Mouse (Mus musculus) stomach, postnatal 0 days (tissue): ENCODE data around the gene Cpsf3. TPM values are rescaled to one million over a fixed set of nuclear protein-coding genes. Genes with fewer than 3 reads are reported as not detected.
A peak's percentile ranks its signal among the peaks of the same experiment; 100 is the strongest.

Experiments
- ATAC-seq: fragments of 200-750 bp; cut with Nextera tagmentation; 2 replicates; pipeline ENCODE4 v1.8.0; 2017; ENCODE audit not compliant: low FRiP score, low TSS enrichment
- DNase-seq: peaks from one replicate; pipeline ENCODE4 v3.0.0-alpha.2; 2016; ENCODE audit warnings: low spot score
- H3K27ac ChIP-seq: fragments of 300-500 bp; sonication (generic); replicated peaks from 2 replicates; pipeline ENCODE4 v1.5.1; 2014; ENCODE audit warnings: mild to moderate bottlenecking, control low read depth
- H3K27me3 ChIP-seq: fragments of 300-500 bp; sonication (generic); 2 replicates; pipeline ENCODE4 v1.6.1; 2014; ENCODE audit warnings: low read length; ENCODE audit not compliant: control insufficient read depth, insufficient read depth
- H3K36me3 ChIP-seq: fragments of 300-500 bp; sonication (generic); 2 replicates; pipeline ENCODE4 v1.6.1; 2014; ENCODE audit warnings: low read length, mixed read lengths; ENCODE audit not compliant: control insufficient read depth, insufficient read depth
- H3K4me1 ChIP-seq: fragments of 300-500 bp; sonication (generic); replicated peaks from 2 replicates; pipeline ENCODE4 v1.6.1; 2014; ENCODE audit warnings: antibody characterized with exemption; ENCODE audit not compliant: control insufficient read depth, insufficient read depth
- H3K4me2 ChIP-seq: fragments of 300-500 bp; sonication (generic); replicated peaks from 2 replicates; pipeline ENCODE4 v1.6.1; 2014; ENCODE audit warnings: low read depth, mild to moderate bottlenecking, control low read depth, moderate library complexity
- H3K4me3 ChIP-seq: fragments of 300-500 bp; sonication (generic); 2 replicates; pipeline ENCODE4 v1.5.1; 2014; ENCODE audit warnings: low read depth, low read length, control low read depth
- H3K9ac ChIP-seq: fragments of 300-500 bp; sonication (generic); 2 replicates; pipeline ENCODE4 v1.6.1; 2014; ENCODE audit warnings: mild to moderate bottlenecking, low read length, control low read depth, mixed read lengths
- H3K9me3 ChIP-seq: fragments of 300-500 bp; sonication (generic); 2 replicates; pipeline ENCODE4 v1.6.1; 2016; ENCODE audit warnings: low read length; ENCODE audit not compliant: control insufficient read depth
- CTCF ChIP-seq: IDR thresholded peaks from 2 replicates; pipeline ENCODE4 v1.5.1; 2016; ENCODE audit warnings: antibody characterized with exemption, low read depth, mild to moderate bottlenecking, moderate library complexity
- EP300 ChIP-seq: optimal IDR thresholded peaks from 2 replicates; pipeline ENCODE3; 2016; ENCODE audit warnings: antibody characterized with exemption
- WGBS: fragments of 180-500 bp; shearing (Covaris S2); extraction: QIAGEN DNeasy Blood & Tissue Kit; methylation state at CpG from one replicate; pipeline ENCODE4 v1.1.7; 2014; 5-methylcytosine and 5-hydroxymethylcytosine counted together
- polyA plus RNA-seq: library from polyadenylated mRNA; unstranded; fragments of >200 nt; fragmentation: Nextera tagmentation; extraction: Ambion mirVana; gene quantifications from 2 replicates; pipeline ENCODE4 v1.2.1, GENCODE M21; 2015

The Cpsf3 gene
- polyA plus RNA-seq, 1 experiment from 2014 or later = 45.2 TPM

DNA sequence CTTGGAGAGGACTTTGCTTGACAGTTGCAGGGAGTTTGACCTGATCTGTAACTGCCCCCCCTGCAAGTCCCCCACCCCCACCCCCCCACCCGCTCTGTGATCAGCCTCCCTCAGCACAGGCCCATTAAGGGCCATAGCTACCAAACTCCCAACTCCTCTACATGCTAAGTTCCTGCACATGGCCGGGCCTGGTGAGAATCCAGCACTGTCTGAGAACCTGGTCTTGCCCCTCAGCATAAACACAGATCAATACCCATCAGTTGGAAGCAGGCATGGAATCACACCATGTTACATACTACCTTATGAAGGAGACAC, 18.4 kb upstream of the Cpsf3 start:
- Histone ChIP-seq H3K36me3 (peaks cover 11% of the 10 kb centered on the region; the same call in 1 of the 2 replicates), H3K4me2 (no peak overlapping the region), H3K9me3 (no peaks in the 10 kb centered on the region), H3K9ac (no peak overlapping the region), H3K4me3 (no peak overlapping the region), H3K27me3 (no peaks in the 10 kb centered on the region), H3K27ac (no peak overlapping the region), H3K4me1 (no peaks in the 10 kb centered on the region)
- 77% methylated on average over 2 of the region's 2 CpGs for WGBS
- DNase-seq = no peak
- TF ChIP-seq CTCF (no peak), EP300 (no peak)
- no peak for ATAC-seq

DNA sequence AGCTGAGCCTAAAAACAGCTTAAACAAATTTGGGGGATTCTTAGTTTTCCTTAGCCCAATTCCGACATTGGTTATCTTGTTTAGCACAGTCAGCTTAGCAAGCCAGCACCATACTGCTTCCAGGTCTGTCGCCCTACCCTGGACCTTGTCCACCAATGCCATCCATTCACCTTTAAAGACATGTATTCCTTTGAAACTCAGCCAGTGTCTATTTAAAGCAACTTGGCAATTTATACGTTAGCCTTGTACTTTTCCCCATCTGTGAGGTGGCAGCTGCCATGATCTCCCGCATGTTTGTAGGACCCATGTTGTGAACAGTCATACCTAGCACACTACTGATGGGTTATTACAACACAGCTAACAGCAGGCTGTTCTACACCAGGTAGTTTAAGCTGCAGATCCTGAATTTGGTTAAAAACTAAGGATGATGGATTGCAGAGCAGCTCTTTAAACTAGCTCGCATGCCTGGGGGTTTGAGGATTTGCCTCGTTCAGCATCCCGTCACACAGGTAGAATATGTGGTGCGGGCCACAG, 17.0 kb upstream of the Cpsf3 start:
- no peak overlapping the region for H3K4me2 ChIP-seq
- no peak overlapping the region for H3K9ac ChIP-seq
- H3K27ac ChIP-seq = no peak overlapping the region
- DNase-seq (no peak), ATAC-seq (no peak)
- no peak overlapping the region for H3K4me3 ChIP-seq
- TF ChIP-seq CTCF (no peak), EP300 (no peak)
- no peaks in the 10 kb centered on the region for H3K4me1 ChIP-seq
- WGBS = 87% methylated on average over 8 of the region's 8 CpGs
- H3K36me3 ChIP-seq = peaks cover 11% of the 10 kb centered on the region; the same call in 1 of the 2 replicates
- H3K9me3 ChIP-seq = no peaks in the 10 kb centered on the region
- H3K27me3 ChIP-seq = no peaks in the 10 kb centered on the region

DNA sequence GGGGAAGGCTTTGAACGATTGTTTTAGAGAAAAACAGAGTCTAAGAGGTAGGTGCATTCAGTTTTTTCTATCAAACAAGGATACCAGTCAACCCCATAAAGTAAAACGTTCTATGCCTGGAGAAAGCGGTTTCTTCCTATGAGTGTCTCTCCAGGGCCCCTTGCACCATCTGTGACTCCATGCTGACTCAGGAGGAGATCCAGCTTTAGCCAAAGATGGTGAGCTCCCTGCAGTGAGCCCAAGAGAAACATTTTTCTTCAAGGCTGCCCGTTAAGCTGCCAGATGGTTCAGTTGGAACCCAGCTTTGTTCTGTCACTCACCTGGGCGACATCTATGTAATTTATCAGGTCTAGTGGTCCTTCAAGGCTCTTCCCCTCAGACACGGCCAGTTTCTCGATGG, 10.7 kb upstream of the Cpsf3 start:
- Histone ChIP-seq H3K9me3 (no peaks in the 10 kb centered on the region), H3K9ac (no peak overlapping the region), H3K27ac (no peak overlapping the region), H3K4me3 (no peak overlapping the region), H3K27me3 (no peaks in the 10 kb centered on the region), H3K4me1 (no peaks in the 10 kb centered on the region), H3K4me2 (no peak overlapping the region), H3K36me3 (peaks cover 5% of the 10 kb centered on the region)
- 87% methylated on average over 7 of the region's 7 CpGs for WGBS
- DNase-seq (no peak), ATAC-seq (no peak)
- TF ChIP-seq EP300 (no peak), CTCF (no peak)

DNA sequence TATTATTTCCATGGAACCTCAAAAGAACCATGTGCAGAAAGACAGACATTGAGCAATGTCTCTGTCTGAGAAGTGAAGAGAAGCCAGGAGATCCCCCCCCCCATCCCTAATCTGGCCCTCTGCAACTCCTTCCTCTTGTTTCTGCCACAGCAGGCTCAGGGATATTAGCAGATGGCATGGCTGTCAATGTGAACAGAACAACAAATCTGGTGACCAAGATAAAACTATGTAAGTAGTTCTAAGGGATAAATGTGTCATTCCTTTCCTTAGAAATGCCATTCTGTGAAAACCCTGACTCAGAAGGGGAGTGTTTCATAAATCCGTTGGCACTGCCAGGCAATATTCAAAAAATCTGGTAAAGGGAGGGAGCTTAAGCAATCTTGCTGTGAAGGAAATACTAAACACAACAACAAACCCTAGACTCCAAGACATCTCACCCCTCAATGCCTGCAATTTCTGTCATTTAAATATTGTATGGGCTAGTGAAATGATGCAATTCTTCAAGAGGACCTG, 7.8 kb upstream of the Cpsf3 start:
- H3K9ac ChIP-seq = no peak overlapping the region
- no peak overlapping the region for H3K4me3 ChIP-seq
- no peaks in the 10 kb centered on the region for H3K27me3 ChIP-seq
- peaks cover 2% of the 10 kb centered on the region for H3K36me3 ChIP-seq
- H3K4me1 ChIP-seq = no peaks in the 10 kb centered on the region
- 59% methylated on average over 1 of the region's 1 CpGs for WGBS
- TF ChIP-seq CTCF (no peak), EP300 (no peak)
- no peaks in the 10 kb centered on the region for H3K9me3 ChIP-seq
- DNase-seq (no peak), ATAC-seq (no peak)
- H3K27ac ChIP-seq = no peak overlapping the region
- no peak overlapping the region for H3K4me2 ChIP-seq

DNA sequence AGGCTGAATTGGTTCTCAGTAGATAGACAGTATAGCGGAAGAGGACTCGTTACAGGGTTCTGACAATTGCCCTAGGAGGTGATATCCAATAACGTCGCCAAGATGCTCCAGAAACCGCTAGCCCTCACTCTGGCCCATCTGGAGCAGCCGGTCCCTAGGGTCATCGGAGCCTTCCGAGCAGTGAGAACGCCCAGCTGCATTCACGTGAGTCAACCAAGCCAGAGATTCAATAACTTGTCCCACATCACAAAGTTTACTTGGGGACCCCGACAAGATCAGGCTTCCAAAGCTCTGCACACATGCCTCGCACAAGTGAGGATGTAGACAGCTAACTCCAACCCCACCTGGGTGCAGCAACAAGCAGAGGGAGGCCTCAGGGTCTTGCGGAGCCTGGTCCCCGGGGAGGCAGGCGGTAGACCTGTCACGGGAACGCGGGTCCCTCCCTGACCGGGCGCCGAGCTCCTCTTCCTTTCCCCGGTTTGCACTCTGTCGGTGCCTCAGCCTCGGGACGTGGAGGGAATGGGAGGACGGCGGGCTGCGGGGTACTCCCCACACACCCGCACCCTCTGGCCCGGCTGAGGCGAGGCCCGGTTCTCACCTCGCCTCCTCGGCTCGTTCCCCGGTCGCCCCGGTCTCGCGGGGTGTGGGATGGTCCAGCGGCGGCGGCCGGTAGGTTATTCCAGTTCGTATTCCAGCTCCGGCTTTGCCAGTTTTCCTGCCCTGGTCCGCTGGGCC, 484 bp downstream of the Cpsf3 start:
- no peak for TF ChIP-seq EP300
- 0 out of 2 replicates have a peak, but pooled peaks have one; percentile 7 for TF ChIP-seq CTCF
- under 1% methylated on average over 46 of the region's 47 CpGs for WGBS
- peak overlapping the region; percentile 77 for H3K4me2 ChIP-seq
- H3K9ac ChIP-seq = peak overlapping the region; percentile 84
- peak overlapping the region; percentile 90 for H3K27ac ChIP-seq
- DNase-seq (no peak), ATAC-seq (peak; percentile 87)
- peak overlapping the region; percentile 87 for H3K4me3 ChIP-seq
- no peaks in the 10 kb centered on the region; the same call in 1 of the 2 replicates for H3K36me3 ChIP-seq
- H3K9me3 ChIP-seq = no peaks in the 10 kb centered on the region
- H3K4me1 ChIP-seq = peaks cover 4% of the 10 kb centered on the region; the same call in 1 of the 2 replicates
- H3K27me3 ChIP-seq = no peaks in the 10 kb centered on the region

DNA sequence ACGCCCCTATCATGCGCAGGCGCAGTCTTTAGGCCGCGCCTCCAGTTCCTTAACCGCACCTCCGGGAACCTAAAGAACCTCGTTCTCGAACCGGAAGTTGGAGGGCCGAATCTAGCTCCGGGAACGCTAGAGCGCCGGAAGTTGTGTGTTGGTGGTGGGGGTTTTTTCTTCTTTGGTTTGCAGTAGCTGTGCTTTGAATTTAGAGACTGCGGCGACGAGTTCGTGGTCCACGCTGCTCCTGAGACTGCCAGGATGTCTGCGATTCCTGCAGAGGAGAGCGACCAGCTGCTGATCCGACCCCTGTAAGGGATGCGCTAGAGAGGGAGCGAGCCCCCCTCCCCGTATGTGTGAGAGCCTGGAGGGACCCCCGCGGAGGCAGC, 1.0 kb downstream of the Cpsf3 start, which contains the start of gene Itgb1bp1:
TSS of gene Itgb1bp1 (minus strand) at position 42 of the 380 bp plus-strand sequence.
- H3K27ac ChIP-seq = peak within 1 kb of the TSS; percentile 90
- ATAC-seq (peak; percentile 96), DNase-seq (peak; percentile 98)
- under 1% methylated on average over 28 of the region's 28 CpGs for WGBS
- TF ChIP-seq EP300 (no peak), CTCF (no peak)
- H3K9me3 ChIP-seq = no peaks in the 10 kb centered on the region
- H3K9ac ChIP-seq = peak within 1 kb of the TSS; percentile 90
- no peaks in the 10 kb centered on the region for H3K27me3 ChIP-seq
- no peaks in the 10 kb centered on the region; the same call in 1 of the 2 replicates for H3K36me3 ChIP-seq
- peak within 1 kb of the TSS; percentile 87 for H3K4me3 ChIP-seq
- peaks cover 4% of the 10 kb centered on the region; the same call in 1 of the 2 replicates for H3K4me1 ChIP-seq
- H3K4me2 ChIP-seq = peak within 1 kb of the TSS; percentile 88
